Mouse (Mus musculus): ENCODE measurements around the gene Serp2.

Serp2 gene

DNA sequence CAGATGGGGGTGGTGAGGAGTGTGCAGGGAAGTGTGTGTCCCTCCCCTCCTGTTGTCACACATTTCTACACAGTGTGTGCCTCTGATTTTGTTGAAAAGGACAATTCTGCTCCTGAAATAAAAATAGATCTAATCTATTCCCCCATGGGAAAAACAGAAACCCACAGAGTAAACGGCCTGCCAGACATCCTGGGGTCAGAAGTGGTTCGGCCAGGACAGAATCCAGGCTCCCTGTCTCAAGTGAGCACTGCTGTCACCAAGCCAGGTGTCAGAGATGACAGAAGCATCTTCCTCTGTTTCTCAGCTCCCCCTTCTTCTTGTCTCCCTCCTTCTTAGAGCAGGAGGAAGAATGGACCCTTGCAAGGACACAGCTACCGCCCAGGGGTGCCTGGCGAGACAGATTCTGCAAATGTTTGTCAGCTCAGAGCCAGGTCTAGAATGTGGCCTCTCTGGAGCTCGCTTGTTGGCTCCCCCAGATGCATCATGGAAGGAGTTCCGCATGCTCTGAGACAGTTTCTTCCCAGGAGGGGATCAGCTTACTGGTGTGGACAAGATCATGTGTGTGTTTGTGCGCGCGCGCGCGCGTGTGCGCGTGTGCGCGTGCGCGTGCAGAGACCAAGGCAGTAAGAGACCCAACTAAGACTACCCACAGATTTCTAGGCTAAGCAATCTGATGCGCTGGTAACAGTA is 29.5 kb downstream of the Serp2 start:
- no peak for DNase-seq (ENCODE audit: low read depth, low spot score)

DNA sequence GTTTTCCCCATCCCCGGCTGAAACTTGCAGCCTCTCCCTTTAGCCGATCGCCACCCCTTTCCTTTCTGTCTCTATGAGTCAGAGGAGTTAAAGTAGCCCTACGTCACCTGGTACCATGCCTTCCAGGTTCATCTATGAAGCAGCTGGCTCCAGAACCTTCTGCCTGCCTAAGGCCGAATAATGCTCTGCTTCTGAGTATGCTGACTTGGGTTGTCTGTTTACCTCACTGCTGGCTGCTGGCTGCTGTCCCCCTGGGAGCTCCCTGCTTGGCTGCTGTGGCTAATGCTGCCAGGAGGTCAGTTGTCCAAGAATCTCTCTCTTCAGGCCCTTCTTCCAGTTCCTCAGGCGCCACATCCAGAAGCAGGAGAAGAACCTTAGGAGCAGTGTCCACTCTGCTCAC is 30.2 kb downstream of the Serp2 start:
- DNase-seq (ENCODE audit: low read depth, low spot score): no peak

DNA sequence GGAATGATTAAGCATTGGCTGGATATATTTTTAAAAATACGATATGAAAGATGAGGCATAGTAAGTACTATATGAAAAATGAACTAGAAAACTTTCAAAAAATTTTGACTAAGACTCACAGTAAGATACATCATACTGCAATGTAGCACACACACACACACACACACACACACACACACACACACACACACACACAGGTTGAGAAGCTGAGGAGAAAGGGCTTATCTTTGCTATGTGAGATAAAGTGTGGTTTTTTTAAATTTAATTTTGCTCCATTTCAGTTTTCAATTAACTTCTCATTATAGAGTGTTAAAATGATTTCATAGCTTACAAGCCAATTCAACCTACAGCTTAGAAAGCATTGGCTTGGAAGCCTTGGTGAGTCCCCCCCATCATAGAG is 33.3 kb downstream of the Serp2 start:
- DNase-seq (ENCODE audit: low read depth, low spot score): no peak

DNA sequence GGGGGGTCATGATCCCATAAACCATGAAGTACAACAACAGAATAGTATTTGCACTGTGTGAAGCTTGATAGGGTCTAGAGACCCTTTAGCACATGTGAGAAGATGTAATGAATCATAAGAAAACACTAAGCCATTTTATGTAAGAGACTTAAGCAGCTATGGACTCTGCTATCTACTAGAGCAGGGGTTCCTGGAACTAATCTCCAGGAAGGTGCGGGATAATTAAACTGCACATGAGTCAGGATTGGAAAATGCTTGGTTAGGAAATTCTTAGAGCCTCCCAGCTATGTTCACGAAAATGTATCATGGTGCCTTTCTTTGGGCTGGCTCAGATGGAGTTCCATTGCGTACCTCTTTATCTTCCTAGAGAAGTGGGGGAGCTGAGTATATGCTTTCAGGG is 35.4 kb downstream of the Serp2 start:
- no peak for DNase-seq (ENCODE audit: low read depth, low spot score)

DNA sequence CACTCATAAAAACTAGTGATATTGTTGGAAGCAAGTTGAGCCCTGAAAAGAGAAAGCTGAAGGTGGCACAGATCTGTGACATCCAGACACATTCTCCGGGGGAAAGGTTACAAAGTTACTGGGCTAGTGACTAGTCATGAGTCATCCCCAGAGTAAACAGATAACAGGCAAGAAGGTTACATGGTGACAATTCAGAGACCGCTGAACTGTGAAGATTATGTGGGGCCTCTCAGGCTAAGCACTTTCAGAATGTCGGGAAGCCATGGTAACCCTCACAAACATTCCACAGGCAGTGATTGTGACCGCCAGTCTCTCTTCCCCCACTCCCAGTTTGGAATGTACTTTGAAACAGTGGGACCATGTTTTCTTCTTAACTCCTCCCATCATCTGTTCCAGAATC is 36.1 kb downstream of the Serp2 start:
- no peak for DNase-seq (ENCODE audit: low read depth, low spot score)

DNA sequence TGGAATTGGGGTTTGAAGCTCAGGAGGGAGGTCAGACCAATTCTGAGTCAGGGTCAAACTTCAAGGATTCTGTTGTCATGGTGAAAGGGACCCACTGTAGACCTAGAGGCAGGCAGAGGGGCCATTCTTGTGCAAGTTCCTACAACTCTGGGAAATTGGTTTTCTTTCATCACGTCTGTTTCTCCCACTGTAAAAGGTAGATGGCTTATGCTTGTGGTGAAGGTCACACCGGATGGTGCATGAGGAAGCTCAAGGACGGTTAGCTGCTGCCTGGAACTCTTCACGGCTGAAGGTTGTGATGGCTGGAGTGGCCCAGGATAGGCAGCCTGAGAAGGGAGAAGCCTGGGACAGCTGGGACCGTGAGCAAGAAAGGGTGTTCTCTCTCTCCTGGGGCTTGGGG is 38.5 kb downstream of the Serp2 start:
- no peak for DNase-seq (ENCODE audit: low read depth, low spot score)

DNA sequence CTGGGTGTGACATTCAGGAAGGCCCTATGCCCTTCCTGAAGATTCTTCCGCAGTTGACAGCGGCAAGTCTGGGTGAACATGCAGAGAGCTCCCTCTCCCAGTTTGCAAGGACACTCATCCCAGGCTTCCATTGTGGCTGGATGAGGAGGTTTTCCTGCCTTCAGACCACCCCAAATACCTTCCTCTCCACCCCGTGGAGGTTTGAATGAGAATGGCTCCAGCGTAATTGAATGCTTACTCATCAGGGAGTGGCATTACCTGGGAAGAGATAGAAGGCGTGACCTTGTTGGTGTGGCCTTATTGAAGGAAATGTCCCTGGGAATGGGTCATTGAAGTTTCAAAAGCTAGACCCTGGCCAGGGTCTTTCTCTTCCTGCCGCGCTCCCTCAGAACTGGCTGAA is 41.1 kb downstream of the Serp2 start:
- no peak for DNase-seq (ENCODE audit: low read depth, low spot score)

DNA sequence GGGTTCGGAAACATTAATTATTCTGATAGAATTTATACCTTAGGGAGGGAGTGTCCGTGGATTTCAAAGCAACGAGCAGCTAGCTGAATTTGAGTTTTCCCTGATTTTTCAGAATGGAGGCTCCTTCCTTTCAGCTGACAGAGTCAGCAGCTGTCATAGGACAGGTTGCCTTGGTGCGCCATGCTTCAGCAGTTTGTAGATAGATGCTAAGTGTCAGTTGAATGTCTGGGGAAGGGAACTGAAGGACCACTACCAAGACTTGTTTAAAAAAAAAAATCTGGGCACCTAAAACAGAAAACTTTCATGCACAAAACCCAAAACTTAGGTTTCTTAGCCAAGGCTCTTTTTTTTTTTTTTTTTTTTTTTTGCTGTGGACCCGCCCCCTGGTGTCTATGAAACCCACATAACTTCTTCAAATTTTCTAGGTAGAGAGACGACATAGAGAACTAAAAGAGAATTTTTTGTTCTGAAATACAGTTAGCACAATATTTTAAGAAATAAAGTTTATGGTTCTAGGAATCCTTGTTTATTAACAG is 42.6 kb downstream of the Serp2 start:
- DNase-seq (ENCODE audit: low read depth, low spot score): no peak

DNA sequence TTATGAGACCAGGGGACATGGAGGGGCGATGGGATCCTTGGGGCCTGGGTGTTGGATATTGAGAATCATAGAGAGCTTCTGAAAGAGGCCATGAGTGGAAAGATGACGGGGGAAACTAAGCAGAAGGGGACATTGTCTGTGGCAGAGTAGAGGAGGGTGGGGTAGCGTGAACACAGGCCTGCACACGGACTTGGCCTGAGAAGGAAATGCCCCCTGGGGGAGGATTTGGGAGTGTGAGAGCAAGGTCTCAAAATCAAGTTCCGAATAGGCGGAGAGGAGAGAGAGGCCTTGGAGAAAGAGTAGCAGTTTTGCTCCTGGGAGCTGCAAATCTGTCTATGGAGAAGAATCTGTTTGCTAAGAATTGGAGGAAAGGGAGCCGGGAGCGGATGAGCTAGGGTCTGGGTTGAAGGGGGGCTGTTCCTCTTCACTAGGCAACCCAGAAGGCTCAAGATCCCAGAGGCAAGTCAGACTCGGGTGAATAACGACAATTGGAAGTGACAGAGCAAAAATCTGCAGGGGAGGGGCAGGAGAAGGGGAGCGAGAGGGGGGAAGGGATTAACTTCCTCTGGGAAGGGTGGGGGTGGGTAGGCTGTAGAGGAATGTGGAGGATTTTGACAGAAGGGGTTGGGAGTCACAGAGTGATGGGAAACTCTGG is 43.2 kb downstream of the Serp2 start:
- DNase-seq (ENCODE audit: low read depth, low spot score): no peak

DNA sequence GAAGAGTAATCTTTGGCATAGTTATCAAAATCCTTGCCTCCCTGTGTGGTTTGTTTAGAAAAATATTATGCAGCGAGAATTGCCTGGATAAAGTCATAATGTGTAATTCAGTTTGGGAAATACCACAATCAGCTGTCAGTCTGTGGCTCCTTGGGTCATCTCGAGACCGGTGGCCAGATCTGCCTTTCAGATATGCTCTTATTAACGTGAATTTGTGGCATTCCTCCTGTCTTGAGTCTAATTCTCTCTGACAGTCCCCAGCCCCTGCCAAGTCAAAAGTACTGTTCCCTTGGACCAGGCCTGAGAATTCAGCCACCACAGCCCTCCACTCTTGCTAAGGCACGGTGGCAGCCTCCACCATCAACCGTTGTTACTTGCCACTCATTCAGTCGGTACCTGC is 44.7 kb downstream of the Serp2 start:
- DNase-seq (ENCODE audit: low read depth, low spot score): no peak

DNA sequence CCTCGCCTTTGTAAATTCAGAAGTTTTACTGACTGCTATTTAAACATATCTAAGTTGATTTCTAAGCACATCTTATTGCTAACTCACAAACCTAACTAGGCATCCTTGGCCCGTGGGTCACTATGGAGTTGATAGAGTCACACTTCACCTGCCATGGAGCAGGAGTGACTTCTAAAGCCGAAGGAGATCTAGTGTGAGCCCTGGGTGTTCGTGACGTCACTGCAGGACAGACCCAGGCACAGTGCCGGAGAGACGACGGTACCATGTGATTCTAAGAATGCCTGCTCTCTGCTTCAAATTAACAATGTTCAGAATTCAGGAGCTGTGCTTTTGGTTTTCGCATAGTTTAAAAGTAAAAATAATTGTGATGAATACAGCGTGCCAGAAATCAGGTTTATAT is 48.0 kb downstream of the Serp2 start:
- no peak for DNase-seq (ENCODE audit: low read depth, low spot score)

DNA sequence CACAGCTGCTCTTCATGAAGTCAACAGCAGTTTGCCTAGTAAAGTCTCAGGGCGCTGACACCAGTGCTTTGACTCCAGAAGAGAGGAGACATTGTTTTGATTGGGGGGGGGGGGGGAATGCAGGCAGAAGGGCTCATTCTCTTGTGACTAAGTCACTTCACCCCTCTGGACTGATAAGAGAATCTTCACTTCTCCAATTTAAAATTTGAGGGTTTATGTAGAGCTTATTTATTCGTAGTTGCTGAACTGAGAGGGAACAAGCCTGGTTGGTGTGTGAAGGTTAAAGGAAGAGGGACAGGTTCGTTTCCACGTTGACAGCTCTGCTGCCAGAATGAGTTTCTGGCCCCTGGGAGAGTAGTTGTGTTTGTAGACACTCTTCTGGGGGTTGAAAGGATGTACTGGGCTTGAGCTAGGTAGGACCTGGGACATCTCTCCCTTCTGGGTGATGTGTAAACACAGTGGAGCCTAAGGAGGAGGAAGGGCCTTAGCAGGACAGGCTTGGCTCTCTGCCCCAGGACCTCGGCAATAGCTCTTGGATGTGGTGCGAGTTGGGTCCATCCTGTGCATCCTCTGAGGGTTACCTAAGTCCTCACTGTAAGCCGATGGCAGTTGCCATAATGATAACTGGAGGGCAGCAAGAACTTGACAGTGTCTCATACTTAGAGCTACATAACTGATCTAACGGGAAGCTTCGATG is 48.7 kb downstream of the Serp2 start:
- peak; percentile 42 for DNase-seq (ENCODE audit: low read depth, low spot score)

DNA sequence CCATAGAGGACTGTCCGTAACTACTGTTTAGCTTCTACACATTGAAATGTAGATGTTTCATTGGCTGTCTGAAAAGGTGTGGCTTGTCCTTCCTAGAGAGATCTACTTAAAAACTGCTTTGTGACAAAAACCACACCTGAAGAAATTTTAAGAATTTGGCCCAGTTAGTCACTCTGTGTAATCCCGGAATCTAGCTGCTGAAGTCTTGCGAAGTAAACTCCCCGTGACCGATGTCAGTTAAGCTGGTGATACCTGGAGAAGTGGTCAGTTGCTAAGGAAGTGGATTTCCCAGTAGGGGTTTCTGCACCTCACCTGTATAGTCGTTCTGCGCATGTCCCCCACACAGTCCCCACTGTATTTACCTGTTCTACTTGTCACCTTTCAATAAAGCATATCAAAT is 49.3 kb downstream of the Serp2 start:
- DNase-seq (ENCODE audit: low read depth, low spot score): no peak

DNA sequence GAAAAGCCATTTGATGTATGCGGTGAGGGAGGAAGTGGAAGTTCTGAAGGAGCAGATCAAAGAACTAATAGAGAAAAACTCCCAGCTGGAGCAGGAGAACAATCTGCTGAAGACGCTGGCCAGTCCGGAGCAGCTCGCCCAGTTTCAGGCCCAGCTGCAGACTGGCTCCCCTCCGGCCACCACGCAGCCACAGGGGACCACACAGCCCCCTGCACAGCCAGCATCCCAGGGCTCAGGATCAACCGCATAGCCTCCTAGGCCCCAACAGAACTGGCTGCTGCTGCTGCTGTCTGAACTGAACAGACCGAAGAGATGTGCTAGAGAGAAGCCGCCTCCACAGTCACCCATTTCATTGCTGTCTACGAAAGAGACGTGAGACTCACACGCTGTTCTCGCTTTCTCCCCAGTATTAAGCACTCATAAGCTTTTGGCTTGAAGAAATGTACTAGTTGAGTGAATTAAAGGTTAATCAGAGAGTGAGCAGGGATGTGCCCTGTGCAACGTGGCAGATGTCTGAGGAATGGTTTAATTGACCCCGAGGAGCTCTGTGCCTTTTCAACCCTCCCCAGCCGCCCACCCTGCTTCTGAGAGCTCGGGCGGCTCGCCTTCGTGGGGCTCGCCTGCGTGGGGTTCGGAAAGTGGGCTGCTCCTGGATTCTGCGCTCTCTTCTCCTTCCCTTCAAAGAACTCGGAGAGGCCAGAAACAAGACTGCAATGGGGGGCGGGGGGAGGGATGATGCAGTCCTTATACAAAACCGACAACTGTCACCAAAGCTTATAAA is 50.1 kb downstream of the Serp2 start:
- DNase-seq (ENCODE audit: low read depth, low spot score): peak; percentile 61

DNA sequence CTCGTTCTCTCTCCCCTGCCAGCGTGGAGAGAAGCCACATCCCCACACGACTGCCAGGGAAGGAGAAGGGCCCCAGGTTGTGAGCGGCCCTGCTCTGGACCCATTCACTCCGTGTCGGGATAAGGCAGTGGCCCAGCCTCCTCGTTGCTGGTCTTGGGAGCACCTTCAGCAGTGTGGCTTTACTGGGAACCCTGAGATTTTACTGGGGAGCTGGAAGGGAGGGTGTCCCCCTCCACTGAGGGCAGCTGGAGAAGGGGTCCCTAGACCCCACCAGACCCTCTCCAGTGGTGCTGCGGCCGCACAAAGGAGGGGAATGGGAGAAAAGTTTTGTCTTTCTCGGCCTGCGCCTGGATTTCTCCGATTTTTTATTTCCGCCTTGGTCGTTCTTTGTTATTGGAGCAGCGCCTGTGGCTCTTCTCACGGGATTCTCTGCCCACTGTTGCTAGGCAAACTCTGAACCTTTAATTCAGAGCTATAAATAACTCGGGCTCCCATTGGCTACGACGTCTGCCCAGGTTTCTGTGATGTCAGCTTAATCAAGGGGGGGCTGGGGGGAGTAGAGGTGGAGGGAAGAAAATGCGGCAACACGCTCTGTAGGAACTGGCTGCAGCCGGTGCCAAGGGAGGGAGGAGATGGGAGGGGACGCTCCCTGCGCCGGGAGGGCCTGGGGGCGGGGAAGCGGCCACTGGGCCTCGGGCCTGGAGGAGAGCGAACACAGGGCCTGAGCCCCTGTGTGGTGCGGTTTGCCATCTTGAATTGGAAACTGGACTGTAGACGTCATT is 51.1 kb downstream of the Serp2 start:
- peak; percentile 99 for DNase-seq (ENCODE audit: low read depth, low spot score)

DNA sequence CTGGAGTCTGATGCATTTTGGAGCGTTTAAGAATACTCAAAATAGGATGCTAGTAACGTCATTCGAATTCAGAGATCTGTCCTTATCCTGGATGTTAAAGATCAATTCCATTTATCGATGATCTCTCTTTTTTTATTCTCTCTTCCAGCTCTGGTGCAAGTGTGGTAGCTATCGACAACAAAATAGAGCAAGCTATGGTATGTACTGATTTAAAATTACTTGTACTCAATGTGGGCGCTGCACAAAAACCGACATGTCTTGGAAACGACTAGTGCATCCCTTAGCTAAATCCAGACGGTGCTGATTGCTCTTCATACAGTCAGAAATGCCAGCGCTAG is 51.6 kb downstream of the Serp2 start:
- DNase-seq (ENCODE audit: low read depth, low spot score): no peak

DNA sequence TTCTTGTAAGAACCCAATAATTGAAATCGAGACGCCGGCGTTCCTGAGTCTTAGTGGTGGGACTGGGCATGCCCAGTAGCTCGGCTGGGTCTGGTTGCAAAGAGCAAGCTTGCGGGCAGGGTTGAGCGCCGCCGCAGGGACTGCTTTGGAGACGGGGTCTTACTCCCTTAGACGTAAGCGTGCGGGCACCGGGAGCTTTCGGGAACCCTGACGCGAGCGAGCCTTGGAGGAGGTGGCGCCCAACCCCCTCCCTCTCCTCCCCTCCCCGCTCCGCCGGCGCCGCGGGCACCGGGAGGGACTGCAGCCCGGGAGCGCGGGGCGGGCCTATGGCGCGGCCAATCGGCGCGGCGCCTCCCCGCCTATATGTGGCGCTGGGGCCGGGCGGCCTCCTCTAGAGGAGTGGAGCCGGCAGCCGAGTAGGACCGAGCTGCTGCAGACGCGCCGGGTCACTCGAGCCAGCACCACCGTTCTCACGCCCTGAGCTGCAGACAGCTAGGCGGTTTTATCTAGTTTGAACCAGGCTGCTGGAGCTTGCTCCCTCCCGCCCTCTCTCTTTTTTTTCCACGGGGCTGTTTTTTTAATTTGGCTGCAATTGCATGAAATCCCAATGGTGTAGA is 52.5 kb downstream of the Serp2 start:
- peak; percentile 97 for DNase-seq (ENCODE audit: low read depth, low spot score)

DNA sequence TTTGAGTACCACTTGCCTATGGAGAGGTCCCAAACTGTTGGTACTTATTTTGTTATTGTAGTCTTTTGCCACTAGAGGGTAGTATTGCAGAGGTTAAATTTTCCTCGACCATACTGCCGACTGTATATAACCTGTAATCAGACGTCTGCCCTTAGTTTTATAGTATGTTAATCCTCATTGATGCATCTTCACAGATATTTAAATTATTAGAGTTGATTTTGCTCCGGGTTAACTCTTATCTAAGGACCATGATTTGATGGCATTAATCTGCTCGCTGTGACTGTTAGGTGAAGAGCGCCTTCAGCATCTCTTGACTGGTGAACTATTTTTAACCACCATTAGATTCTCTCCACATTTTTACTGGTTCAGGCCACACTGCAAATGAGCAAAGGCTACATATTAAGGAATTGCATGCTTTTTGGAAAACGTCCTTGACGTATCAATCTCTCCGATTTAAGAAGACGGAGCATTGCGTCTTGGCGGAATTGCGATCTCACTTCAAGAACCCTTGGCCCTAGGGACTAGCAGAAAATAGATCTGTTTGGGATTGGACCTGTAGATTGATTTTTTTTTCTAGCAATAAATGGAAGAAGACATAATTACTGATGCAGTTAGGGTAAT is 53.3 kb downstream of the Serp2 start:
- DNase-seq (ENCODE audit: low read depth, low spot score): peak; percentile 82

DNA sequence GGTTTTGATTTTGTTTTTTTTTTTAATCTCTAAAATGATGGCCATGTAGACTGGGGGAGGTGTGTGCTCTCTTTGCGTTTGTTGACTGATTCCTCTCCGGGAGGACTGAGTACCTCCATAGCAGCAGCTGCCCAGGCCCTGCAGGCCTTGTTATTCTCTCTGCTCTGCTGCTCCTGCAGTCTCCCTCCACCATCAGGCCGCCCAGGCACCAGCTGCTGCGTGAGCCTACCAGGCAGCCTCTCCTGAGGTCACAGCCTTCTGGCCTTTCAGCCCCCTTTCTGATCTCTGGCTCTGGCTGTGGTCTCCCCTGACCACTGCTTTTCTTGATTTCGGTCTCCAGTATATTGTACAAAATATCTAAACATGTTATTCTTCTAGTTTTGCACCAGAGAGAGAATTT is 56.7 kb downstream of the Serp2 start:
- DNase-seq (ENCODE audit: low read depth, low spot score): peak; percentile 38

DNA sequence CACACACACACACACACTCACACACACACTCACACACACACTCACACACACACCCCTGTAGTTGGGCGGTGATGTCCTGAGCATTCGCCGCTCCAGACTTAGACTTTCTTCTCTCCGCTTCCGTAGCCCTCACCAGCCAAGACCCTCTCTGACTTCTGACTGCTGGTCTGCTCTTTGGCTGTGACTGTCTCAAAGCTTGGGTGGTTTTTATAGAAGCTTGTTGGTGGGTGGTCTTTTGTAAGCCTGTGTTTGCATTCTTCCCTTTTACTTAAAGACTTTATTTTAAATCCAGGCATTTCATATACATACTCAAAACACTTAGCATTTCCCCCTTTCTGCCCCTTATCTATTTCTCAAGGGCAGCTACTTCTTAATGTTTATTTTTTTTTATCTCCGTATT is 57.2 kb downstream of the Serp2 start:
- no peak for DNase-seq (ENCODE audit: low read depth, low spot score)

Measured in brain, adult 2 months (tissue).